19 mouse cellular contexts compared by ENCODE assay signal in genomic region chr4:59686716-59687115, GRCm38 (mm10).
"Had no signal": no experiment of that assay in that cellular context is flagged by ENCODE, and none has a peak within 500 bp of the region (broad histone marks: within the 10 kb centered on the region; RNA-seq: fewer than 3 reads in every experiment).

No protein-coding gene starts in this region.

- H3K4me3 ChIP-seq: kidney, embryonic 15.5 days; limb, embryonic 12.5 days; limb, embryonic 15.5 days; liver, embryonic 13.5 days; midbrain, embryonic 15.5 days; myocyte; neural tube, embryonic 13.5 days had no signal

- H3K9ac ChIP-seq: kidney, embryonic 15.5 days; limb, embryonic 12.5 days; limb, embryonic 15.5 days; liver, embryonic 13.5 days; midbrain, embryonic 15.5 days; neural tube, embryonic 13.5 days had no signal

- H3K27me3 ChIP-seq: kidney, embryonic 15.5 days; limb, embryonic 12.5 days; limb, embryonic 15.5 days; liver, embryonic 13.5 days; midbrain, embryonic 15.5 days; neural tube, embryonic 13.5 days had no signal

- H3K4me2 ChIP-seq: kidney, embryonic 15.5 days; limb, embryonic 12.5 days; limb, embryonic 15.5 days; liver, embryonic 13.5 days; midbrain, embryonic 11.5 days; midbrain, embryonic 15.5 days; neural tube, embryonic 13.5 days had no signal

- DNase-seq: kidney, adult 11 months; kidney, adult 8-10 months; kidney, postnatal 10 days; liver, embryonic 13.5 days; lung, adult 2 months; lung, postnatal 14 days; lung, postnatal 4 days; retina, postnatal 1 day; right cerebral cortex, postnatal 25 days; spleen, adult 18-20 months; thymus, adult 18-20 months; thymus, postnatal 36 days had no signal

- H3K36me3 ChIP-seq: midbrain, embryonic 15.5 days had no signal

- H3K4me1 ChIP-seq: limb, embryonic 15.5 days had no signal

- H3K9me3 ChIP-seq: kidney, embryonic 15.5 days; limb, embryonic 12.5 days; limb, embryonic 15.5 days; liver, embryonic 13.5 days; midbrain, embryonic 15.5 days; neural tube, embryonic 13.5 days had no signal

- ATAC-seq: midbrain, embryonic 15.5 days had no signal

- H3K27ac ChIP-seq: kidney, embryonic 15.5 days; limb, embryonic 12.5 days; limb, embryonic 15.5 days; liver, embryonic 13.5 days; midbrain, embryonic 15.5 days; neural tube, embryonic 13.5 days had no signal
